In genomic region chr9:93940193-93940592, GRCm38 (mm10) we compare ENCODE assay signal across 24 mouse cellular contexts.
A peak's percentile ranks its signal among the peaks of the same experiment; 100 is the strongest.
DNase-seq lines count a peak whose midpoint lies in the region; ATAC-seq lines count a peak whose summit lies in the region.
"Had no signal": no experiment of that assay in that cellular context is flagged by ENCODE, and none has a peak within 500 bp of the region (broad histone marks: within the 10 kb centered on the region; RNA-seq: fewer than 3 reads in every experiment).

No protein-coding gene starts in this region.

- H3K4me2 ChIP-seq in kidney, embryonic 15.5 days: no peak overlapping the region
- H3K4me2 ChIP-seq in midbrain, embryonic 11.5 days: no peak overlapping the region
- H3K4me2 ChIP-seq: embryonic facial prominence, embryonic 13.5 days; heart, embryonic 11.5 days; heart, embryonic 15.5 days; hindbrain, embryonic 13.5 days had no signal

- H3K36me3 ChIP-seq in kidney, embryonic 15.5 days: no peaks in the 10 kb centered on the region
- no peaks in the 10 kb centered on the region for H3K36me3 ChIP-seq in midbrain, embryonic 11.5 days (ENCODE audit: control insufficient read depth, insufficient read depth, low read length)
- no peaks in the 10 kb centered on the region for H3K36me3 ChIP-seq in midbrain, embryonic 10.5 days
- H3K36me3 ChIP-seq: embryonic facial prominence, embryonic 13.5 days; G1E; heart, embryonic 15.5 days; hindbrain, embryonic 13.5 days had no signal

- H3K27ac ChIP-seq in kidney, embryonic 15.5 days: no peak overlapping the region
- no peak overlapping the region for H3K27ac ChIP-seq in midbrain, embryonic 11.5 days (ENCODE audit: low read depth, low read length)
- no peak overlapping the region for H3K27ac ChIP-seq in midbrain, embryonic 10.5 days (replicated peaks)
- H3K27ac ChIP-seq: embryonic facial prominence, embryonic 13.5 days; heart, adult 2 months; heart, embryonic 15.5 days; hindbrain, embryonic 13.5 days had no signal

- WGBS in kidney, embryonic 15.5 days: 13% methylated on average over 3 of the region's 3 CpGs
- WGBS in midbrain, embryonic 11.5 days: 79% methylated on average over 3 of the region's 3 CpGs
- 83% methylated on average over 3 of the region's 3 CpGs for WGBS in midbrain, embryonic 10.5 days

- no peak overlapping the region for H3K9ac ChIP-seq in kidney, embryonic 15.5 days
- no peak overlapping the region for H3K9ac ChIP-seq in midbrain, embryonic 11.5 days (ENCODE audit: low read length)
- H3K9ac ChIP-seq: embryonic facial prominence, embryonic 13.5 days; heart, embryonic 15.5 days; hindbrain, embryonic 13.5 days had no signal

- DNase-seq in embryo, embryonic 11 days: peak; percentile 2
- no peak for DNase-seq in embryo, embryonic 10 days (ENCODE audit: low spot score)
- no peak for DNase-seq in kidney, adult 11 months
- peak; percentile 76 for DNase-seq in midbrain, embryonic 11.5 days (ENCODE audit: low spot score, missing footprints)
- DNase-seq in midbrain, embryonic 10.5 days (ENCODE audit: low spot score): no peak
- peak; percentile 24 for DNase-seq in telencephalon, adult 2 months (ENCODE audit: low read depth, low spot score)
- DNase-seq in testis, postnatal 10 days (ENCODE audit: low spot score): no peak
- DNase-seq: adrenal gland, adult 8-10 months; adrenal gland, postnatal 36 days; B cell, adult 2 months; cerebellum, adult 11 months; cerebellum, adult 8-10 months; cerebellum, postnatal 14 days; gastrocnemius, postnatal 14 days; heart, adult 2 months; heart, postnatal 14 days had no signal

- peak; percentile 58 for ATAC-seq in kidney, embryonic 15.5 days (replicated peaks; ENCODE audit: low FRiP score)
- no peak for ATAC-seq in midbrain, embryonic 11.5 days (ENCODE audit: low FRiP score)
- ATAC-seq: CD4-positive, CD25-positive, alpha-beta regulatory T cell, adult 4 months; forebrain, embryonic 14.5 days had no signal

- no peaks in the 10 kb centered on the region for H3K9me3 ChIP-seq in kidney, embryonic 15.5 days (replicated peaks)
- no peaks in the 10 kb centered on the region for H3K9me3 ChIP-seq in midbrain, embryonic 11.5 days (ENCODE audit: control insufficient read depth, low read length)
- no peaks in the 10 kb centered on the region for H3K9me3 ChIP-seq in midbrain, embryonic 10.5 days (replicated peaks)
- H3K9me3 ChIP-seq: embryonic facial prominence, embryonic 13.5 days; G1E; heart, embryonic 15.5 days; hindbrain, embryonic 13.5 days had no signal

- H3K27me3 ChIP-seq in kidney, embryonic 15.5 days: no peaks in the 10 kb centered on the region
- H3K27me3 ChIP-seq in midbrain, embryonic 11.5 days (ENCODE audit: control insufficient read depth, insufficient read depth, low read length): no peaks in the 10 kb centered on the region
- no peaks in the 10 kb centered on the region for H3K27me3 ChIP-seq in midbrain, embryonic 10.5 days (ENCODE audit: low read depth, poor library complexity, severe bottlenecking)
- H3K27me3 ChIP-seq: embryonic facial prominence, embryonic 13.5 days; heart, embryonic 15.5 days; hindbrain, embryonic 13.5 days had no signal

- no peak overlapping the region for H3K4me3 ChIP-seq in kidney, embryonic 15.5 days (replicated peaks)
- no peak overlapping the region for H3K4me3 ChIP-seq in midbrain, embryonic 11.5 days (ENCODE audit: low read depth, low read length)
- no peak overlapping the region for H3K4me3 ChIP-seq in midbrain, embryonic 10.5 days
- H3K4me3 ChIP-seq: embryonic facial prominence, embryonic 13.5 days; heart, adult 2 months; heart, embryonic 15.5 days; hindbrain, embryonic 13.5 days had no signal

- no peaks in the 10 kb centered on the region for H3K4me1 ChIP-seq in kidney, embryonic 15.5 days
- H3K4me1 ChIP-seq in midbrain, embryonic 11.5 days (ENCODE audit: control insufficient read depth, insufficient read depth, low read length): no peaks in the 10 kb centered on the region
- no peaks in the 10 kb centered on the region for H3K4me1 ChIP-seq in midbrain, embryonic 10.5 days
- H3K4me1 ChIP-seq: embryonic facial prominence, embryonic 13.5 days; heart, embryonic 15.5 days; hindbrain, embryonic 13.5 days had no signal

Comparison
In these comparisons a context has a peak if more than half of its experiments do, and no peak if none do; other contexts are left out.
1. DNase-seq: peak in embryo, embryonic 11 days (single experiment), midbrain, embryonic 11.5 days (single experiment) and telencephalon, adult 2 months (single experiment); none in embryo, embryonic 10 days (single experiment), kidney, adult 11 months (single experiment), midbrain, embryonic 10.5 days (single experiment) and testis, postnatal 10 days (single experiment).